Mouse (Mus musculus) neural tube, embryonic 12.5 days (tissue): ENCODE data around the gene Pbx2. TPM values are rescaled to one million over a fixed set of nuclear protein-coding genes. Genes with fewer than 3 reads are reported as not detected.

Experiments
- ATAC-seq: fragments of 200-750 bp; cut with Nextera tagmentation; 2 replicates; pipeline ENCODE4 v1.8.0; 2017; ENCODE audit warnings: low read depth, mild to moderate bottlenecking, moderate TSS enrichment, moderate library complexity; ENCODE audit not compliant: low FRiP score
- H3K27ac ChIP-seq: fragments of 300-500 bp; sonication (generic); 2 replicates; pipeline ENCODE4 v1.5.1; 2016
- H3K27me3 ChIP-seq: fragments of 300-500 bp; sonication (generic); replicated peaks from 2 replicates; pipeline ENCODE4 v1.6.1; 2016; ENCODE audit warnings: mild to moderate bottlenecking
- H3K36me3 ChIP-seq: fragments of 300-500 bp; sonication (generic); 2 replicates; pipeline ENCODE4 v1.6.1; 2016; ENCODE audit warnings: mild to moderate bottlenecking
- H3K4me1 ChIP-seq: fragments of 300-500 bp; sonication (generic); 2 replicates; pipeline ENCODE4 v1.6.1; 2016
- H3K4me2 ChIP-seq: fragments of 300-500 bp; sonication (generic); replicated peaks from 2 replicates; pipeline ENCODE4 v1.6.1; 2016; ENCODE audit warnings: mild to moderate bottlenecking
- H3K4me3 ChIP-seq: fragments of 300-500 bp; sonication (generic); 2 replicates; pipeline ENCODE4 v1.5.1; 2016
- H3K9ac ChIP-seq: fragments of 300-500 bp; sonication (generic); 2 replicates; pipeline ENCODE4 v1.6.1; 2016; ENCODE audit warnings: mild to moderate bottlenecking
- H3K9me3 ChIP-seq: fragments of 300-500 bp; sonication (generic); 2 replicates; pipeline ENCODE4 v1.6.1; 2016; ENCODE audit warnings: mild to moderate bottlenecking
- WGBS: fragments of 180-500 bp; shearing (Covaris S2); methylation state at CpG from one replicate; pipeline ENCODE4 v1.1.7; 2016; 5-methylcytosine and 5-hydroxymethylcytosine counted together
- polyA plus RNA-seq: library from polyadenylated mRNA; unstranded; fragments of >200 nt; fragmentation: Nextera tagmentation; extraction: Ambion mirVana; gene quantifications from 2 replicates; pipeline ENCODE4 v1.2.1, GENCODE M21; 2016

The Pbx2 gene
- polyA plus RNA-seq, 1 experiment from 2014 or later, result 17.1 TPM

- peaks cover 55% of the 10 kb centered on the region for H3K4me1 ChIP-seq
- WGBS, result 1% methylated on average over 40 of the region's 45 CpGs
Observed at GRCm38 (mm10) chr17:34627093-34627942, 36.3 kb downstream of the Pbx2 start.

GRCm38 (mm10) chr17:34627943-34628643 is 37.0 kb downstream of the Pbx2 start, which contains the start of gene Ppt2:
Gene Ppt2 (minus strand): TSS chr17:34628510.
- Histone ChIP-seq H3K27ac (peak within 1 kb of the TSS; percentile 72; the same call in 1 of the 2 replicates), H3K27me3 (peaks cover 40% of the 10 kb centered on the region), H3K9me3 (no peaks in the 10 kb centered on the region), H3K4me2 (peak within 1 kb of the TSS; percentile 86), H3K4me1 (peaks cover 57% of the 10 kb centered on the region), H3K36me3 (peaks cover 10% of the 10 kb centered on the region; the same call in 1 of the 2 replicates), H3K4me3 (peak within 1 kb of the TSS; percentile 60), H3K9ac (peak within 1 kb of the TSS; percentile 60)
- peak; percentile 11; the same call in 1 of the 2 replicates for ATAC-seq
- 7% methylated on average over 29 of the region's 29 CpGs for WGBS

More at GRCm38 (mm10) chr17:34627093-34627942, 36.3 kb downstream of the Pbx2 start:
- H3K9me3 ChIP-seq, result no peaks in the 10 kb centered on the region
- H3K9ac ChIP-seq, result peak overlapping the region; percentile 60
- H3K4me2 ChIP-seq, result peak overlapping the region; percentile 86
- H3K4me3 ChIP-seq, result peak overlapping the region; percentile 60
- ATAC-seq, result peak; percentile 83
- H3K27me3 ChIP-seq, result peaks cover 32% of the 10 kb centered on the region
- H3K27ac ChIP-seq, result peak overlapping the region; percentile 72; the same call in 1 of the 2 replicates
- peaks cover 17% of the 10 kb centered on the region; the same call in 1 of the 2 replicates for H3K36me3 ChIP-seq

GRCm38 (mm10) chr17:34628644-34628967 is 37.5 kb downstream of the Pbx2 start:
- Histone ChIP-seq H3K27ac (no peak overlapping the region), H3K27me3 (peaks cover 45% of the 10 kb centered on the region), H3K36me3 (peaks cover 7% of the 10 kb centered on the region; the same call in 1 of the 2 replicates), H3K9me3 (no peaks in the 10 kb centered on the region), H3K4me3 (peak overlapping the region; percentile 60; the same call in 1 of the 2 replicates), H3K4me1 (peaks cover 57% of the 10 kb centered on the region), H3K9ac (peak overlapping the region; percentile 60; the same call in 1 of the 2 replicates), H3K4me2 (peak overlapping the region; percentile 86)
- WGBS, result 19% methylated on average over 5 of the region's 5 CpGs
- ATAC-seq, result no peak

- peaks cover 45% of the 10 kb centered on the region for H3K27me3 ChIP-seq
- no peaks in the 10 kb centered on the region for H3K9me3 ChIP-seq
- no peaks in the 10 kb centered on the region for H3K36me3 ChIP-seq
- no peak for ATAC-seq
- peak within 1 kb of the TSS; percentile 60 for H3K9ac ChIP-seq
- 3% methylated on average over 16 of the region's 16 CpGs for WGBS
- peak within 1 kb of the TSS; percentile 60 for H3K4me3 ChIP-seq
- peaks cover 57% of the 10 kb centered on the region for H3K4me1 ChIP-seq
- H3K27ac ChIP-seq, result no peak within 1 kb of the TSS
- H3K4me2 ChIP-seq, result peak within 1 kb of the TSS; percentile 86
Observed at GRCm38 (mm10) chr17:34629221-34629751, 38.2 kb downstream of the Pbx2 start, which contains the start of gene Prrt1. Gene Prrt1 (plus strand): TSS chr17:34629533.

GRCm38 (mm10) chr17:34629796-34630603 is 38.9 kb downstream of the Pbx2 start:
- Histone ChIP-seq H3K9ac (0 out of 2 replicates have a peak overlapping the region, but pooled peaks have one; percentile 50), H3K4me1 (peaks cover 57% of the 10 kb centered on the region), H3K27me3 (peaks cover 45% of the 10 kb centered on the region), H3K4me2 (peak overlapping the region; percentile 86), H3K27ac (no peak overlapping the region), H3K4me3 (peak overlapping the region; percentile 32), H3K9me3 (no peaks in the 10 kb centered on the region), H3K36me3 (no peaks in the 10 kb centered on the region)
- WGBS, result 13% methylated on average over 12 of the region's 12 CpGs
- no peak for ATAC-seq

- Histone ChIP-seq H3K9me3 (no peaks in the 10 kb centered on the region), H3K4me3 (peak overlapping the region; percentile 32), H3K4me1 (peaks cover 55% of the 10 kb centered on the region), H3K27me3 (peaks cover 45% of the 10 kb centered on the region), H3K9ac (peak overlapping the region; percentile 50), H3K27ac (no peak overlapping the region), H3K36me3 (no peaks in the 10 kb centered on the region), H3K4me2 (peak overlapping the region; percentile 86)
- 2% methylated on average over 47 of the region's 48 CpGs for WGBS
- no peak for ATAC-seq
Observed at GRCm38 (mm10) chr17:34630761-34631301, 39.8 kb downstream of the Pbx2 start.

- H3K4me1 ChIP-seq, result peaks cover 47% of the 10 kb centered on the region
Observed at GRCm38 (mm10) chr17:34631647-34632046, 40.6 kb downstream of the Pbx2 start.

GRCm38 (mm10) chr17:34632261-34632691 is 41.2 kb downstream of the Pbx2 start:
- Histone ChIP-seq H3K9me3 (no peaks in the 10 kb centered on the region), H3K36me3 (no peaks in the 10 kb centered on the region), H3K4me3 (peak overlapping the region; percentile 24), H3K4me2 (peak overlapping the region; percentile 86), H3K27ac (no peak overlapping the region), H3K4me1 (peaks cover 47% of the 10 kb centered on the region), H3K27me3 (peaks cover 45% of the 10 kb centered on the region), H3K9ac (peak overlapping the region; percentile 38; the same call in 1 of the 2 replicates)
- no peak for ATAC-seq
- WGBS, result under 1% methylated on average over 26 of the region's 26 CpGs

More at GRCm38 (mm10) chr17:34631647-34632046, 40.6 kb downstream of the Pbx2 start:
- H3K27me3 ChIP-seq, result peaks cover 45% of the 10 kb centered on the region
- WGBS, result 3% methylated on average over 12 of the region's 12 CpGs
- no peak overlapping the region for H3K27ac ChIP-seq
- H3K9ac ChIP-seq, result peak overlapping the region; percentile 38; the same call in 1 of the 2 replicates
- H3K4me3 ChIP-seq, result peak overlapping the region; percentile 24
- ATAC-seq, result no peak
- H3K4me2 ChIP-seq, result peak overlapping the region; percentile 86
- no peaks in the 10 kb centered on the region for H3K36me3 ChIP-seq
- H3K9me3 ChIP-seq, result no peaks in the 10 kb centered on the region

- H3K4me1 ChIP-seq, result peaks cover 20% of the 10 kb centered on the region
- no peaks in the 10 kb centered on the region for H3K36me3 ChIP-seq
- no peaks in the 10 kb centered on the region for H3K9me3 ChIP-seq
- no peak overlapping the region for H3K4me3 ChIP-seq
- no peak overlapping the region for H3K9ac ChIP-seq
- peaks cover 29% of the 10 kb centered on the region for H3K27me3 ChIP-seq
- no peak overlapping the region for H3K27ac ChIP-seq
- ATAC-seq, result no peak
- 73% methylated on average over 2 of the region's 2 CpGs for WGBS
- H3K4me2 ChIP-seq, result no peak overlapping the region
Observed at GRCm38 (mm10) chr17:34635671-34636070, 44.6 kb downstream of the Pbx2 start.

- Histone ChIP-seq H3K9ac (no peak overlapping the region), H3K9me3 (no peaks in the 10 kb centered on the region), H3K4me2 (no peak overlapping the region), H3K4me3 (no peak overlapping the region), H3K27me3 (peaks cover 11% of the 10 kb centered on the region), H3K27ac (no peak overlapping the region), H3K36me3 (no peaks in the 10 kb centered on the region), H3K4me1 (peaks cover 10% of the 10 kb centered on the region)
- WGBS, result 65% methylated on average over 3 of the region's 3 CpGs
- ATAC-seq, result no peak
Observed at GRCm38 (mm10) chr17:34637459-34637858, 46.4 kb downstream of the Pbx2 start.
